Mouse (Mus musculus) forebrain, postnatal 0 days (tissue): ENCODE measurements around the gene Slc16a2. TPM values are rescaled to one million over a fixed set of nuclear protein-coding genes. Genes with fewer than 3 reads are reported as not detected.
A peak's percentile ranks its signal among the peaks of the same experiment; 100 is the strongest.

Source experiments
- ATAC-seq: fragments of 200-750 bp; cut with Nextera tagmentation; 2 replicates; pipeline ENCODE4 v1.8.0; 2017; ENCODE audit warnings: mild to moderate bottlenecking, moderate library complexity
- DNase-seq: peaks from one replicate; pipeline ENCODE4 v3.0.0-alpha.2; 2015
- H3K27ac ChIP-seq: fragments of 300-500 bp; sonication (generic); 2 replicates; pipeline ENCODE4 v1.5.1; 2014; ENCODE audit warnings: low read depth, mild to moderate bottlenecking, antibody characterized with exemption, low read length, moderate library complexity, mixed read lengths
- H3K27me3 ChIP-seq: fragments of 300-500 bp; sonication (generic); 2 replicates; pipeline ENCODE4 v1.6.1; 2014; ENCODE audit warnings: mild to moderate bottlenecking, low read length, mixed read lengths; ENCODE audit not compliant: insufficient read depth
- H3K36me3 ChIP-seq: fragments of 300-500 bp; sonication (generic); 2 replicates; pipeline ENCODE4 v1.6.1; 2014; ENCODE audit warnings: mild to moderate bottlenecking, moderate library complexity; ENCODE audit not compliant: insufficient read depth
- H3K4me1 ChIP-seq: fragments of 300-500 bp; sonication (generic); 2 replicates; pipeline ENCODE4 v1.6.1; 2014; ENCODE audit warnings: antibody characterized with exemption; ENCODE audit not compliant: insufficient read depth
- H3K4me2 ChIP-seq: fragments of 300-500 bp; sonication (generic); 2 replicates; pipeline ENCODE4 v1.6.1; 2014; ENCODE audit warnings: low read depth, mild to moderate bottlenecking, moderate library complexity
- H3K4me3 ChIP-seq: fragments of 300-500 bp; sonication (generic); 2 replicates; pipeline ENCODE4 v1.5.1; 2014; ENCODE audit warnings: low read depth, low read length, mixed read lengths
- H3K9ac ChIP-seq: fragments of 300-500 bp; sonication (generic); 2 replicates; pipeline ENCODE4 v1.6.1; 2014; ENCODE audit warnings: mild to moderate bottlenecking
- H3K9me3 ChIP-seq: fragments of 300-500 bp; sonication (generic); 2 replicates; pipeline ENCODE4 v1.6.1; 2016; ENCODE audit warnings: low read length
- CTCF ChIP-seq: sonication (generic); IDR thresholded peaks from 2 replicates; pipeline ENCODE4 v1.5.1; 2016; ENCODE audit warnings: antibody characterized with exemption, control low read depth, low read depth
- WGBS: fragments of 180-500 bp; shearing (Covaris S2); extraction: QIAGEN DNeasy Blood & Tissue Kit; methylation state at CpG from one replicate; pipeline ENCODE4 v1.1.7; 2014; 5-methylcytosine and 5-hydroxymethylcytosine counted together
- polyA plus RNA-seq: library from polyadenylated mRNA; unstranded; fragments of >200 nt; fragmentation: Nextera tagmentation; extraction: Ambion mirVana; gene quantifications from 2 replicates; pipeline ENCODE4 v1.2.1, GENCODE M21; 2015
- total RNA-seq: library from RNA; depleted of rRNA; stranded (reverse); fragments of >200 nt; gene quantifications from 2 replicates; pipeline ENCODE4 v1.2.3, GENCODE M21; 2014; rRNA removed

Gene Slc16a2
- total RNA-seq = 46.7 and 53.8 TPM in 2 replicates
- 52.3 and 53.5 TPM in 2 replicates for polyA plus RNA-seq

- DNase-seq (peak; percentile 83), ATAC-seq (peak; percentile 91)
- no peaks in the 10 kb centered on the region for H3K36me3 ChIP-seq
- H3K27ac ChIP-seq = peak within 1 kb of the TSS; percentile 79
- H3K9ac ChIP-seq = peak within 1 kb of the TSS; percentile 62
- WGBS = 32% methylated on average over 16 of the region's 17 CpGs
- no peak for TF ChIP-seq CTCF
- no peaks in the 10 kb centered on the region for H3K9me3 ChIP-seq
- H3K4me2 ChIP-seq = peak within 1 kb of the TSS; percentile 72
- no peaks in the 10 kb centered on the region; the same call in 1 of the 2 replicates for H3K27me3 ChIP-seq
- H3K4me1 ChIP-seq = no peaks in the 10 kb centered on the region
- H3K4me3 ChIP-seq = peak within 1 kb of the TSS; percentile 50
These were observed at the start of gene Slc16a2 for GRCm38 (mm10) chrX:103821832-103822196. TSS of gene Slc16a2 (minus strand) at chrX:103821983.

- H3K27me3 ChIP-seq = no peaks in the 10 kb centered on the region
- H3K9me3 ChIP-seq = no peaks in the 10 kb centered on the region
- H3K9ac ChIP-seq = no peak overlapping the region
- no peaks in the 10 kb centered on the region for H3K4me1 ChIP-seq
- no peak overlapping the region for H3K27ac ChIP-seq
- ATAC-seq (peak; percentile 55; the same call in 1 of the 2 replicates), DNase-seq (peak; percentile 46)
- H3K36me3 ChIP-seq = no peaks in the 10 kb centered on the region
- 54% methylated on average over 2 of the region's 2 CpGs for WGBS
- no peak overlapping the region for H3K4me2 ChIP-seq
- H3K4me3 ChIP-seq = no peak overlapping the region
- TF ChIP-seq CTCF = no peak
These were observed 41.7 kb upstream of the Slc16a2 start for GRCm38 (mm10) chrX:103863502-103863901.

GRCm38 (mm10) chrX:103862877-103863276, 41.1 kb upstream of the Slc16a2 start:
- DNase-seq = no peak
- no peak overlapping the region for H3K9ac ChIP-seq
- TF ChIP-seq CTCF = no peak
- ATAC-seq = no peak
- H3K4me1 ChIP-seq = no peaks in the 10 kb centered on the region
- no peak overlapping the region for H3K27ac ChIP-seq
- no peaks in the 10 kb centered on the region for H3K36me3 ChIP-seq
- H3K27me3 ChIP-seq = no peaks in the 10 kb centered on the region
- no peaks in the 10 kb centered on the region for H3K9me3 ChIP-seq
- no peak overlapping the region for H3K4me2 ChIP-seq
- H3K4me3 ChIP-seq = no peak overlapping the region
- 61% methylated on average over 3 of the region's 3 CpGs for WGBS

- H3K4me2 ChIP-seq = no peak overlapping the region
- no peaks in the 10 kb centered on the region for H3K4me1 ChIP-seq
- ATAC-seq (no peak), DNase-seq (peak; percentile 45)
- no peak overlapping the region for H3K27ac ChIP-seq
- H3K9me3 ChIP-seq = no peaks in the 10 kb centered on the region
- H3K4me3 ChIP-seq = no peak overlapping the region
- TF ChIP-seq CTCF = peak; percentile 60
- WGBS = 48% methylated on average over 2 of the region's 2 CpGs
- no peaks in the 10 kb centered on the region for H3K27me3 ChIP-seq
- no peaks in the 10 kb centered on the region for H3K36me3 ChIP-seq
- no peak overlapping the region for H3K9ac ChIP-seq
These were observed 23.5 kb upstream of the Slc16a2 start for GRCm38 (mm10) chrX:103845266-103845665.

GRCm38 (mm10) chrX:103828836-103829235, 7.1 kb upstream of the Slc16a2 start:
- Histone ChIP-seq H3K4me2 (no peak overlapping the region), H3K9ac (no peak overlapping the region), H3K27me3 (no peaks in the 10 kb centered on the region; the same call in 1 of the 2 replicates), H3K27ac (no peak overlapping the region), H3K36me3 (no peaks in the 10 kb centered on the region), H3K9me3 (no peaks in the 10 kb centered on the region), H3K4me3 (no peak overlapping the region), H3K4me1 (no peaks in the 10 kb centered on the region)
- TF ChIP-seq CTCF = no peak
- DNase-seq (no peak), ATAC-seq (no peak)
- 98% methylated on average over 2 of the region's 2 CpGs for WGBS

- H3K4me1 ChIP-seq = no peaks in the 10 kb centered on the region
- no peaks in the 10 kb centered on the region; the same call in 1 of the 2 replicates for H3K27me3 ChIP-seq
- 31% methylated on average over 20 of the region's 20 CpGs for WGBS
- peak overlapping the region; percentile 72 for H3K4me2 ChIP-seq
- H3K9ac ChIP-seq = peak overlapping the region; percentile 62
- no peak for TF ChIP-seq CTCF
- peak overlapping the region; percentile 79 for H3K27ac ChIP-seq
- no peaks in the 10 kb centered on the region for H3K9me3 ChIP-seq
- no peak for DNase-seq
- peak; percentile 53 for ATAC-seq
- no peaks in the 10 kb centered on the region for H3K36me3 ChIP-seq
- peak overlapping the region; percentile 50 for H3K4me3 ChIP-seq
These were observed 558 bp upstream of the Slc16a2 start for GRCm38 (mm10) chrX:103822271-103822811.

GRCm38 (mm10) chrX:103821195-103821831, 470 bp downstream of the Slc16a2 start:
- Histone ChIP-seq H3K36me3 (no peaks in the 10 kb centered on the region), H3K9ac (peak overlapping the region; percentile 62), H3K4me3 (peak overlapping the region; percentile 50), H3K27ac (peak overlapping the region; percentile 79), H3K9me3 (no peaks in the 10 kb centered on the region), H3K4me1 (no peaks in the 10 kb centered on the region), H3K4me2 (peak overlapping the region; percentile 72), H3K27me3 (no peaks in the 10 kb centered on the region; the same call in 1 of the 2 replicates)
- DNase-seq = no peak
- 37% methylated on average over 37 of the region's 37 CpGs for WGBS
- no peak for TF ChIP-seq CTCF
- ATAC-seq = peak; percentile 48; the same call in 1 of the 2 replicates
